ENCODE assay signal across 10 mouse cellular contexts in the genomic region with DNA sequence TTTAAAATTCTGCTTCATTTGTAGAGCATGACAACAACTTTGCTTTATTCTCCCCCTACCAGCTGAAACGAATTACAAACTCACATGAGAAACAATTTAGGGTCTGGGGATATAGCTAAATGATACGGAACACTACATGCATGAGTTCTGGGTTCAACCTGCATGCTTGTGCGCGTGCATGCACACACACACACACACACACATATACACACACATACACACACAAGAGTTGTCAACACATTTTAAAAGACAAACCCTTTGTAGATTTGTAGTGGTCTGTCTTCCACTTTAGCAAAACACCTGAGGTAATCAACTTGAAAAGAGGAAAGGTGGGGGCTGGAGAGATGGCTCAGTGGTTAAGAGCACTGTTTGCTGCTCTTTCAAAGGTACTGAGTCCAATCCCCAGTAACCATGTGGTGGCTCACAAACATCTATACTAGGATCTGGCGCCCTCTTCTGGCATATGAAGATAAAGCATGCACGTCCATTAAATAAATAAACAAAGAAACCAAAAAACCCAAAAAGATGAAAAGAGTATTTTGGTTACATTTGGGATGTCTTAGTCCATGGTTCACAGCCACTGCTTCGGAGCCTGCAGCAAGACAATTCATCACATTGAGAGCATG. TPM values are rescaled to one million over a fixed set of nuclear protein-coding genes. Genes with fewer than 3 reads are reported as not detected.
DNase-seq lines count a peak whose midpoint lies in the region; ATAC-seq lines count a peak whose summit lies in the region.
"Had no signal": no experiment of that assay in that cellular context is flagged by ENCODE, and none has a peak within 500 bp of the region (broad histone marks: within the 10 kb centered on the region; RNA-seq: fewer than 3 reads in every experiment).

No protein-coding gene starts in this region.

- H3K27ac ChIP-seq in hindbrain, embryonic 11.5 days (ENCODE audit: low read depth, low read length): no peak overlapping the region
- H3K27ac ChIP-seq in midbrain, embryonic 13.5 days: no peak overlapping the region
- H3K27ac ChIP-seq: lung, embryonic 15.5 days had no signal

- WGBS in hindbrain, embryonic 11.5 days: 57% methylated on average over 7 of the region's 7 CpGs
- WGBS in midbrain, embryonic 13.5 days: 60% methylated on average over 7 of the region's 7 CpGs

- ATAC-seq in hindbrain, embryonic 11.5 days (ENCODE audit: low FRiP score): peak; percentile 65; the same call in 1 of the 2 replicates
- peak; percentile 72 for ATAC-seq in midbrain, embryonic 13.5 days

- no peaks in the 10 kb centered on the region for H3K4me1 ChIP-seq in hindbrain, embryonic 11.5 days (replicated peaks; ENCODE audit: control insufficient read depth, insufficient read depth, low read length)
- H3K4me1 ChIP-seq in midbrain, embryonic 13.5 days (replicated peaks): no peaks in the 10 kb centered on the region
- H3K4me1 ChIP-seq: lung, embryonic 15.5 days had no signal

- H3K36me3 ChIP-seq in hindbrain, embryonic 11.5 days (ENCODE audit: control insufficient read depth, insufficient read depth, low read length): no peaks in the 10 kb centered on the region
- H3K36me3 ChIP-seq in midbrain, embryonic 13.5 days: no peaks in the 10 kb centered on the region
- H3K36me3 ChIP-seq: lung, embryonic 15.5 days had no signal

- no peaks in the 10 kb centered on the region for H3K9me3 ChIP-seq in hindbrain, embryonic 11.5 days (ENCODE audit: control insufficient read depth, low read length)
- no peaks in the 10 kb centered on the region for H3K9me3 ChIP-seq in midbrain, embryonic 13.5 days
- H3K9me3 ChIP-seq: lung, embryonic 15.5 days had no signal

- H3K27me3 ChIP-seq in hindbrain, embryonic 11.5 days (ENCODE audit: control insufficient read depth, insufficient read depth, low read length): no peaks in the 10 kb centered on the region
- H3K27me3 ChIP-seq in midbrain, embryonic 13.5 days: no peaks in the 10 kb centered on the region
- H3K27me3 ChIP-seq: lung, embryonic 15.5 days had no signal

- no peak overlapping the region for H3K4me3 ChIP-seq in hindbrain, embryonic 11.5 days (ENCODE audit: low read depth, low read length)
- no peak overlapping the region for H3K4me3 ChIP-seq in midbrain, embryonic 13.5 days (replicated peaks)
- H3K4me3 ChIP-seq: erythroblast, embryonic 14.5 days; lung, embryonic 15.5 days had no signal

- DNase-seq in ovary, postnatal 14 days (ENCODE audit: low spot score): peak; percentile 64
- DNase-seq in ovary, postnatal 10 days (ENCODE audit: low spot score): no peak
- DNase-seq in T-cell, adult 2 months (ENCODE audit: low spot score): peak; percentile 32
- DNase-seq in embryo, embryonic 9.5 days (ENCODE audit: extremely low spot score): peak; percentile 66
- peak; percentile 80 for DNase-seq in hindbrain, embryonic 11.5 days (ENCODE audit: low spot score)
- peak; percentile 62 to 85 for DNase-seq in layer of hippocampus, postnatal 14 days (ENCODE audit: low spot score in 2 of 2)
- peak; percentile 23 to 38 for DNase-seq in urinary bladder, postnatal 36 days (ENCODE audit: low spot score in 2 of 2)

- H3K9ac ChIP-seq in hindbrain, embryonic 11.5 days (ENCODE audit: low read depth, low read length): no peak overlapping the region
- no peak overlapping the region for H3K9ac ChIP-seq in midbrain, embryonic 13.5 days (replicated peaks)
- H3K9ac ChIP-seq: lung, embryonic 15.5 days had no signal

- no peak overlapping the region for H3K4me2 ChIP-seq in hindbrain, embryonic 11.5 days (replicated peaks; ENCODE audit: low read depth, low read length)
- H3K4me2 ChIP-seq in midbrain, embryonic 13.5 days (replicated peaks): no peak overlapping the region
- H3K4me2 ChIP-seq: lung, embryonic 15.5 days had no signal

RNA-seq across cellular contexts. Expression of a gene that starts 13.7 kb away (rescaled TPM):
- polyA plus RNA-seq in hindbrain, embryonic 11.5 days (2014; fragmentation: Nextera tagmentation; extraction: Ambion mirVana): 58.3 and 64.9 TPM in 2 replicates
- total RNA-seq in layer of hippocampus, postnatal 14 days (2021): 10 to 100 TPM; 88.4 to 91.6 TPM
- 100 and 107 TPM in 2 replicates for polyA plus RNA-seq in midbrain, embryonic 13.5 days (2015; fragmentation: Nextera tagmentation; extraction: Ambion mirVana)
- polyA plus RNA-seq: erythroblast, embryonic 14.5 days had no signal

RNA-seq across cellular contexts. Expression of a gene that starts 22.3 kb away (rescaled TPM):
- 236 and 261 TPM in 2 replicates for polyA plus RNA-seq in hindbrain, embryonic 11.5 days (2014; fragmentation: Nextera tagmentation; extraction: Ambion mirVana)
- 100 to 1,000 TPM; 229 to 240 TPM for total RNA-seq in layer of hippocampus, postnatal 14 days (2021)
- 236 and 245 TPM in 2 replicates for polyA plus RNA-seq in midbrain, embryonic 13.5 days (2015; fragmentation: Nextera tagmentation; extraction: Ambion mirVana)

RNA-seq across cellular contexts. Expression of a gene that starts 25.7 kb away (rescaled TPM):
- 6.6 and 7.6 TPM in 2 replicates for polyA plus RNA-seq in hindbrain, embryonic 11.5 days (2014; fragmentation: Nextera tagmentation; extraction: Ambion mirVana)
- 1 to 10 TPM; 7.8 to 9.8 TPM for total RNA-seq in layer of hippocampus, postnatal 14 days (2021)
- polyA plus RNA-seq in midbrain, embryonic 13.5 days (2015; fragmentation: Nextera tagmentation; extraction: Ambion mirVana): 14.5 and 17.3 TPM in 2 replicates
- polyA plus RNA-seq: erythroblast, embryonic 14.5 days had no signal

RNA-seq across cellular contexts. Expression of a gene that starts 40.9 kb away (rescaled TPM):
- polyA plus RNA-seq in hindbrain, embryonic 11.5 days (2014; fragmentation: Nextera tagmentation; extraction: Ambion mirVana): not detected in 2 replicates
- total RNA-seq in layer of hippocampus, postnatal 14 days (2021): not detected
- 0.36 TPM in 1 of 2 replicates, not detected in the other for polyA plus RNA-seq in midbrain, embryonic 13.5 days (2015; fragmentation: Nextera tagmentation; extraction: Ambion mirVana)
- polyA plus RNA-seq: erythroblast, embryonic 14.5 days; lung, embryonic 15.5 days had no signal

RNA-seq across cellular contexts. Expression of a gene that starts 51.2 kb away (rescaled TPM):
- not detected in 2 replicates for polyA plus RNA-seq in hindbrain, embryonic 11.5 days (2014; fragmentation: Nextera tagmentation; extraction: Ambion mirVana)
- total RNA-seq in layer of hippocampus, postnatal 14 days (2021): not detected
- 0.26 TPM in 1 of 2 replicates, not detected in the other for polyA plus RNA-seq in midbrain, embryonic 13.5 days (2015; fragmentation: Nextera tagmentation; extraction: Ambion mirVana)
